In genomic region chr7:139363281-139364004, GRCm38 (mm10) we compare ENCODE assay signal across 7 mouse cellular contexts. TPM values are rescaled to one million over a fixed set of nuclear protein-coding genes. Genes with fewer than 3 reads are reported as not detected.
DNase-seq lines count a peak whose midpoint lies in the region; ATAC-seq and TF ChIP-seq lines count a peak whose summit lies in the region.

No protein-coding gene starts in this region.

- peak overlapping the region; percentile 85 for H3K27ac ChIP-seq in midbrain, embryonic 10.5 days (replicated peaks)
- H3K27ac ChIP-seq in midbrain, postnatal 0 days (ENCODE audit: low read depth, low read length): no peak overlapping the region
- H3K27ac ChIP-seq in embryonic facial prominence, embryonic 12.5 days: peak overlapping the region; percentile 85
- H3K27ac ChIP-seq in liver, embryonic 11.5 days (ENCODE audit: low read depth, low read length): peak overlapping the region; percentile 61; the same call in 1 of the 2 replicates

- H3K4me1 ChIP-seq in midbrain, embryonic 10.5 days: peaks cover 32% of the 10 kb centered on the region
- H3K4me1 ChIP-seq in midbrain, postnatal 0 days (ENCODE audit: insufficient read depth, low read length): peaks cover 16% of the 10 kb centered on the region; the same call in 1 of the 2 replicates
- peaks cover 29% of the 10 kb centered on the region for H3K4me1 ChIP-seq in embryonic facial prominence, embryonic 12.5 days
- peaks cover 29% of the 10 kb centered on the region for H3K4me1 ChIP-seq in liver, embryonic 11.5 days (replicated peaks; ENCODE audit: control insufficient read depth, insufficient read depth, low read length)

- no peaks in the 10 kb centered on the region for H3K27me3 ChIP-seq in midbrain, embryonic 10.5 days (ENCODE audit: low read depth, poor library complexity, severe bottlenecking)
- H3K27me3 ChIP-seq in midbrain, postnatal 0 days (ENCODE audit: insufficient read depth, low read length): no peaks in the 10 kb centered on the region
- H3K27me3 ChIP-seq in embryonic facial prominence, embryonic 12.5 days: no peaks in the 10 kb centered on the region
- H3K27me3 ChIP-seq in liver, embryonic 11.5 days (replicated peaks; ENCODE audit: control insufficient read depth, insufficient read depth, low read length): no peaks in the 10 kb centered on the region

- H3K9me3 ChIP-seq in midbrain, embryonic 10.5 days (replicated peaks): no peaks in the 10 kb centered on the region
- H3K9me3 ChIP-seq in midbrain, postnatal 0 days (ENCODE audit: low read length): no peaks in the 10 kb centered on the region
- no peaks in the 10 kb centered on the region for H3K9me3 ChIP-seq in embryonic facial prominence, embryonic 12.5 days
- no peaks in the 10 kb centered on the region for H3K9me3 ChIP-seq in liver, embryonic 11.5 days (ENCODE audit: control insufficient read depth, low read length)

- peak overlapping the region; percentile 16 for H3K4me3 ChIP-seq in midbrain, embryonic 10.5 days
- H3K4me3 ChIP-seq in midbrain, postnatal 0 days (ENCODE audit: low read depth, low read length): no peak overlapping the region
- H3K4me3 ChIP-seq in embryonic facial prominence, embryonic 12.5 days: no peak overlapping the region
- no peak overlapping the region for H3K4me3 ChIP-seq in liver, embryonic 11.5 days (ENCODE audit: low read depth, low read length)

- no peaks in the 10 kb centered on the region for H3K36me3 ChIP-seq in midbrain, embryonic 10.5 days
- no peaks in the 10 kb centered on the region for H3K36me3 ChIP-seq in midbrain, postnatal 0 days (ENCODE audit: insufficient read depth, low read length)
- no peaks in the 10 kb centered on the region for H3K36me3 ChIP-seq in embryonic facial prominence, embryonic 12.5 days
- no peaks in the 10 kb centered on the region for H3K36me3 ChIP-seq in liver, embryonic 11.5 days (ENCODE audit: control insufficient read depth, insufficient read depth, low read length)

- H3K4me2 ChIP-seq in midbrain, postnatal 0 days (ENCODE audit: low read depth, low read length, poor library complexity, severe bottlenecking): no peak overlapping the region
- peak overlapping the region; percentile 40 for H3K4me2 ChIP-seq in embryonic facial prominence, embryonic 12.5 days (replicated peaks)
- peak overlapping the region; percentile 10; the same call in 1 of the 2 replicates for H3K4me2 ChIP-seq in liver, embryonic 11.5 days

- 54% methylated on average over 13 of the region's 13 CpGs for WGBS in midbrain, embryonic 10.5 days
- WGBS in midbrain, postnatal 0 days: 53% methylated on average over 13 of the region's 13 CpGs
- WGBS in embryonic facial prominence, embryonic 12.5 days: 44% methylated on average over 13 of the region's 13 CpGs
- 61% methylated on average over 13 of the region's 13 CpGs for WGBS in liver, embryonic 11.5 days

- DNase-seq in midbrain, embryonic 10.5 days (ENCODE audit: low spot score): peak; percentile 28
- DNase-seq in midbrain, postnatal 0 days (ENCODE audit: low spot score): no peak
- peak; percentile 55 to 56 for DNase-seq in heart, postnatal 10 days
- no peak for DNase-seq in liver, embryonic 11.5 days (ENCODE audit: low spot score)
- no peak for DNase-seq in thymus, postnatal 36 days
- DNase-seq in spleen, adult 12 weeks (ENCODE audit: low spot score): no peak

- intact Hi-C loops in heart, postnatal 10 days (cut with DNase I): loop anchor here (2.0 kb wide), 1 partner anchor 55 kb away; no protein-coding TSS in a partner anchor

- no peak for ATAC-seq in midbrain, postnatal 0 days (ENCODE audit: low FRiP score)
- peak; percentile 35 for ATAC-seq in embryonic facial prominence, embryonic 12.5 days (ENCODE audit: insufficient number of reproducible peaks, insufficient read depth, low FRiP score, low TSS enrichment)
- no peak for ATAC-seq in liver, embryonic 11.5 days (replicated peaks; ENCODE audit: low FRiP score)

- no peak for TF ChIP-seq CTCF in midbrain, postnatal 0 days (IDR thresholded peaks at IDR 0.05)

- H3K9ac ChIP-seq in midbrain, postnatal 0 days (replicated peaks; ENCODE audit: low read length, poor library complexity, severe bottlenecking): no peak overlapping the region
- H3K9ac ChIP-seq in embryonic facial prominence, embryonic 12.5 days: no peak overlapping the region
- H3K9ac ChIP-seq in liver, embryonic 11.5 days (ENCODE audit: low read depth, low read length): no peak overlapping the region

RNA-seq across cellular contexts. Expression of gene Inpp5a, which starts 25.5 kb away (rescaled TPM):
- 17.3 and 19.2 TPM in 2 replicates for polyA plus RNA-seq in midbrain, embryonic 10.5 days (2016; fragmentation: Nextera tagmentation; extraction: Ambion mirVana)
- total RNA-seq in midbrain, postnatal 0 days (2014; rRNA removed): 15.1 and 20.9 TPM in 2 replicates
- polyA plus RNA-seq in midbrain, postnatal 0 days (2015; fragmentation: Nextera tagmentation; extraction: Ambion mirVana): 20.4 and 21.2 TPM in 2 replicates
- 29.9 and 34.1 TPM in 2 replicates for polyA plus RNA-seq in embryonic facial prominence, embryonic 12.5 days (2016; fragmentation: Nextera tagmentation; extraction: Ambion mirVana)
- 100 to 1,000 TPM; 185 to 197 TPM for total RNA-seq in heart, postnatal 10 days (2021)
- polyA plus RNA-seq in liver, embryonic 11.5 days (2014; fragmentation: Nextera tagmentation; extraction: Ambion mirVana): 11.8 and 14.3 TPM in 2 replicates

Comparison
In these comparisons a context has a peak if more than half of its experiments do, and no peak if none do; other contexts are left out.
1. DNase-seq: peak in midbrain, embryonic 10.5 days (single experiment) and heart, postnatal 10 days (2 of 2); none in midbrain, postnatal 0 days (single experiment), liver, embryonic 11.5 days (single experiment), thymus, postnatal 36 days (0 of 2) and spleen, adult 12 weeks (single experiment).